Mouse (Mus musculus) ovary, adult 18-20 months (tissue): ENCODE results near the gene Aqp8.

Source experiments
- DNase-seq: peaks from one replicate; pipeline ENCODE4 v3.0.0; 2022; ENCODE audit warnings: low spot score, mixed read lengths

Aqp8 gene

GRCm38 (mm10) chr7:123487703-123488102 is 25.6 kb downstream of the Aqp8 start:
- DNase-seq, result no peak

GRCm38 (mm10) chr7:123499481-123500238 is 37.6 kb downstream of the Aqp8 start:
- no peak for DNase-seq

GRCm38 (mm10) chr7:123500239-123501219 is 38.4 kb downstream of the Aqp8 start, which contains the start of gene Zkscan2:
Gene Zkscan2 (minus strand): TSS chr7:123500449.
- DNase-seq, result peak; percentile 47

GRCm38 (mm10) chr7:123503358-123503757 is 41.3 kb downstream of the Aqp8 start:
- no peak for DNase-seq

- no peak for DNase-seq
Measured at GRCm38 (mm10) chr7:123507946-123508345, 45.9 kb downstream of the Aqp8 start.
